Mouse (Mus musculus) B cell, adult 2 months (primary cell): ENCODE measurements around the gene Gng13.
"Not testable (repeated sequence)": the region's sequence is repeated elsewhere in the genome, so short reads cannot be mapped to it uniquely, and the experiment has no call there.

ENCODE experiments used
- DNase-seq, 2 experiments: peaks; one replicate each; pipeline ENCODE4 v3.0.0; 2022

Gng13 gene

GRCm38 (mm10) chr17:25735745-25736144 is 18.8 kb downstream of the Gng13 start, which contains the start of gene Mslnl:
TSS of gene Mslnl (plus strand) at chr17:25736042.
- DNase-seq = no peak

- DNase-seq = no peak
Observed at GRCm38 (mm10) chr17:25738861-25739260, 21.9 kb downstream of the Gng13 start.

- not testable (repeated sequence) for DNase-seq
Observed at GRCm38 (mm10) chr17:25741471-25741870, 24.5 kb downstream of the Gng13 start.

- no peak for DNase-seq
Observed at GRCm38 (mm10) chr17:25743831-25744230, 26.9 kb downstream of the Gng13 start.

GRCm38 (mm10) chr17:25744311-25744710 is 27.3 kb downstream of the Gng13 start:
- no peak for DNase-seq

- DNase-seq = no peak
Observed at GRCm38 (mm10) chr17:25748238-25748637, 31.3 kb downstream of the Gng13 start.

GRCm38 (mm10) chr17:25749314-25749713 is 32.3 kb downstream of the Gng13 start:
- no peak for DNase-seq

- DNase-seq = no peak
Observed at GRCm38 (mm10) chr17:25751446-25751845, 34.5 kb downstream of the Gng13 start.

GRCm38 (mm10) chr17:25754241-25754640 is 37.3 kb downstream of the Gng13 start, which contains the start of gene Msln:
TSS of gene Msln (minus strand) at chr17:25754378.
- no peak for DNase-seq

GRCm38 (mm10) chr17:25755086-25755485 is 38.1 kb downstream of the Gng13 start:
- no peak for DNase-seq

- no peak for DNase-seq
Observed at GRCm38 (mm10) chr17:25755627-25756377, 38.8 kb downstream of the Gng13 start.

GRCm38 (mm10) chr17:25756378-25757242 is 39.6 kb downstream of the Gng13 start:
- DNase-seq = no peak

- no peak for DNase-seq
Observed at GRCm38 (mm10) chr17:25757691-25758090, 40.7 kb downstream of the Gng13 start.

GRCm38 (mm10) chr17:25760148-25760547 is 43.2 kb downstream of the Gng13 start:
- no peak for DNase-seq

- DNase-seq = no peak
Observed at GRCm38 (mm10) chr17:25761561-25761970, 44.6 kb downstream of the Gng13 start.

GRCm38 (mm10) chr17:25762591-25762990 is 45.6 kb downstream of the Gng13 start:
- DNase-seq = no peak

- DNase-seq = no peak
Observed at GRCm38 (mm10) chr17:25765886-25766285, 48.9 kb downstream of the Gng13 start.
